Mouse (Mus musculus) liver, postnatal 0 days (tissue): Measurements from ENCODE around the gene Tbc1d1. TPM values are rescaled to one million over a fixed set of nuclear protein-coding genes. Genes with fewer than 3 reads are reported as not detected.

Experiments used
- ATAC-seq: fragments of 200-750 bp; cut with Nextera tagmentation; 2 replicates; pipeline ENCODE4 v1.8.0; 2017; ENCODE audit warnings: mild to moderate bottlenecking, moderate library complexity
- DNase-seq: peaks from one replicate; pipeline ENCODE4 v3.0.0-alpha.2; 2016
- H3K27ac ChIP-seq: fragments of 300-500 bp; sonication (generic); 2 replicates; pipeline ENCODE4 v1.5.1; 2014; ENCODE audit warnings: antibody characterized with exemption, moderate library complexity, mild to moderate bottlenecking, low read depth
- H3K27me3 ChIP-seq: fragments of 300-500 bp; sonication (generic); 2 replicates; pipeline ENCODE4 v1.6.1; 2014; ENCODE audit warnings: low read length, control low read depth, mixed read lengths; ENCODE audit not compliant: insufficient read depth
- H3K36me3 ChIP-seq: fragments of 300-500 bp; sonication (generic); replicated peaks from 2 replicates; pipeline ENCODE4 v1.6.1; 2014; ENCODE audit warnings: mild to moderate bottlenecking, control low read depth, low read length, moderate library complexity, mixed read lengths; ENCODE audit not compliant: insufficient read depth
- H3K4me1 ChIP-seq: fragments of 300-500 bp; sonication (generic); 2 replicates; pipeline ENCODE4 v1.6.1; 2014; ENCODE audit warnings: antibody characterized with exemption, mild to moderate bottlenecking, control low read depth; ENCODE audit not compliant: insufficient read depth
- H3K4me2 ChIP-seq: fragments of 300-500 bp; sonication (generic); 2 replicates; pipeline ENCODE4 v1.6.1; 2014; ENCODE audit warnings: low read depth, mild to moderate bottlenecking, low read length, moderate library complexity, mixed read lengths
- H3K4me3 ChIP-seq: fragments of 300-500 bp; sonication (generic); 2 replicates; pipeline ENCODE4 v1.5.1; 2014; ENCODE audit warnings: low read depth, low read length
- H3K9ac ChIP-seq: fragments of 300-500 bp; sonication (generic); replicated peaks from 2 replicates; pipeline ENCODE4 v1.6.1; 2014; ENCODE audit warnings: mild to moderate bottlenecking, moderate library complexity
- H3K9me3 ChIP-seq: fragments of 300-500 bp; sonication (generic); 2 replicates; pipeline ENCODE4 v1.6.1; 2016; ENCODE audit warnings: mild to moderate bottlenecking, control low read depth, low read length, mixed read lengths
- CTCF ChIP-seq: sonication (generic); IDR thresholded peaks from 2 replicates; pipeline ENCODE4 v1.5.1; 2016; ENCODE audit warnings: antibody characterized with exemption, low read depth
- EP300 ChIP-seq: IDR thresholded peaks from 2 replicates; pipeline ENCODE4 v1.6.1; 2016; ENCODE audit warnings: antibody characterized with exemption, low read depth, mild to moderate bottlenecking
- WGBS: fragments of 180-500 bp; shearing (Covaris S2); extraction: QIAGEN DNeasy Blood & Tissue Kit; methylation state at CpG from one replicate; pipeline ENCODE4 v1.1.7; 2014; ENCODE audit not compliant: insufficient replicate concordance; 5-methylcytosine and 5-hydroxymethylcytosine counted together
- polyA plus RNA-seq: library from polyadenylated mRNA; unstranded; fragments of >200 nt; fragmentation: Nextera tagmentation; extraction: Ambion mirVana; gene quantifications from 2 replicates; pipeline ENCODE4 v1.2.1, GENCODE M21; 2015

Gene Tbc1d1
- polyA plus RNA-seq, 1 experiment from 2014 or later = 5.0 TPM

DNA sequence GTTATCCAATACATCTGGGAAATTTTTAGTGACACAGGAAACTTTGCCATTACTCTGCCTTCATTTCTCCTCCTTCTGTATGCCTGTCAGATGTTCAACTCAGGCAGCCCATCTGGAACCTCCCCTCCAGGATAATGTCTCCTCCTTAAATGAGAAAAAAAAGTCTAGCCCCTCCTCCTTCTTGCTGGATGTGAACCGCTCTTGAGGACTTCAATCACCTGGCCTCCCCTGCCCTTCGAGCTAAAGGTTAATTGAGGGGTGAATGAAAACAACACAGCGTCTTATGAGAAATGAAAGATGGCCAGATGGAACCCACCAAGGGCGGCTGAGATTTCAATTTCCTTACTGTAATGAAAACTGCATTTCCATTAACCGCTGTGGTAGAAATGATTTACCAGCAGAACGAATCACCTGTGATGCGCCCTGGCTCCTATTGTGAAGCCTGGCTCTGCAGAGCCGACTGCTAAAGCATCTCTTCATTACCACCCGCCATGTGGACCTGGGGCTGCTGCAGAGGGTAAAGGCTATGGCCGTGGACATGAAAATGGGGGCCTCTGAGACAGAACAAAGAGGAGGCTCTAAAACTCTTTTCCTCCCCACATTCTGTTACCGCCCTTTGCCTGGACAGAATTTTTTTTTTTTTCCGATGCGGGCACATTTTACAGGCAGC lies 216.3 kb downstream of the Tbc1d1 start:
- H3K4me3 ChIP-seq = no peak overlapping the region
- TF ChIP-seq CTCF (no peak), EP300 (no peak)
- H3K4me2 ChIP-seq = no peak overlapping the region
- H3K36me3 ChIP-seq = no peaks in the 10 kb centered on the region
- peaks cover 8% of the 10 kb centered on the region for H3K4me1 ChIP-seq
- 86% methylated on average over 13 of the region's 13 CpGs for WGBS
- no peaks in the 10 kb centered on the region for H3K9me3 ChIP-seq
- no peak overlapping the region for H3K9ac ChIP-seq
- ATAC-seq (no peak), DNase-seq (no peak)
- H3K27ac ChIP-seq = no peak overlapping the region
- no peaks in the 10 kb centered on the region for H3K27me3 ChIP-seq

- Histone ChIP-seq H3K9ac (no peak overlapping the region), H3K27me3 (no peaks in the 10 kb centered on the region), H3K27ac (no peak overlapping the region), H3K9me3 (no peaks in the 10 kb centered on the region), H3K4me2 (no peak overlapping the region), H3K4me3 (no peak overlapping the region), H3K36me3 (no peaks in the 10 kb centered on the region), H3K4me1 (peaks cover 11% of the 10 kb centered on the region)
- TF ChIP-seq EP300 (no peak), CTCF (no peak)
- 75% methylated on average over 5 of the region's 5 CpGs for WGBS
- ATAC-seq (peak; percentile 62), DNase-seq (no peak)
Observed at GRCm38 (mm10) chr5:64373695-64374094, 217.6 kb downstream of the Tbc1d1 start.

- H3K4me3 ChIP-seq = no peak overlapping the region
- no peaks in the 10 kb centered on the region for H3K36me3 ChIP-seq
- TF ChIP-seq EP300 (no peak), CTCF (no peak)
- DNase-seq (no peak), ATAC-seq (no peak)
- peaks cover 20% of the 10 kb centered on the region for H3K4me1 ChIP-seq
- peak overlapping the region; percentile 67; the same call in 1 of the 2 replicates for H3K27ac ChIP-seq
- no peak overlapping the region for H3K9ac ChIP-seq
- 25% methylated on average over 3 of the region's 3 CpGs for WGBS
- H3K9me3 ChIP-seq = no peaks in the 10 kb centered on the region
- no peak overlapping the region for H3K4me2 ChIP-seq
- no peaks in the 10 kb centered on the region for H3K27me3 ChIP-seq
Observed at GRCm38 (mm10) chr5:64375851-64376250, 219.7 kb downstream of the Tbc1d1 start.

- Histone ChIP-seq H3K36me3 (no peaks in the 10 kb centered on the region), H3K4me1 (peaks cover 26% of the 10 kb centered on the region), H3K9me3 (no peaks in the 10 kb centered on the region), H3K27me3 (no peaks in the 10 kb centered on the region), H3K27ac (peak overlapping the region; percentile 67; the same call in 1 of the 2 replicates), H3K4me3 (no peak overlapping the region), H3K9ac (no peak overlapping the region), H3K4me2 (no peak overlapping the region)
- ATAC-seq (no peak), DNase-seq (no peak)
- WGBS = 51% methylated on average over 7 of the region's 7 CpGs
- no peak for TF ChIP-seq CTCF
- no peak for TF ChIP-seq EP300
Observed at GRCm38 (mm10) chr5:64376466-64376865, 220.4 kb downstream of the Tbc1d1 start.

DNA sequence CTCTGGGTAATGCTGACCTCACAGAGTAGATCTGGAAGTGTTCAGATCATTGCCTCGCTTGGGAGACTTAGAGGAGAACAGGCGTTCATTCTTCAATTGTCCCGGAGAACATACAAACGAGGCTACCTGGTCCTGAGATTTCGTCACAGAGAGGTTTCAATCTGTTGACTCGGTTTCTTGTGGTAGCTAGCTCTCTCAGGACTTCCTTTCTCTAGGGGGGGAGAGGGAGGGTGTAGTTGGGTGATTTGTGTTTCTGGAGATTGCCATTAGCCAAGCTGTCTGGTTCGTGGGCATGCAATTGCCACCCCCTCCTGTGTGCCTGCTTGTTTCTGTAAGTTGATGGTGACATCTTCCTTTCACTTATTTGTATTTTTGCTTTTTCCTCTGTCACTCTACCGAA lies 221.6 kb downstream of the Tbc1d1 start:
- ATAC-seq = no peak
- H3K4me2 ChIP-seq = no peak overlapping the region
- no peak for DNase-seq
- no peak for TF ChIP-seq EP300
- H3K9ac ChIP-seq = no peak overlapping the region
- peak overlapping the region; percentile 55 for H3K27ac ChIP-seq
- no peaks in the 10 kb centered on the region for H3K27me3 ChIP-seq
- 47% methylated on average over 8 of the region's 8 CpGs for WGBS
- peaks cover 31% of the 10 kb centered on the region for H3K4me1 ChIP-seq
- no peak overlapping the region for H3K4me3 ChIP-seq
- no peaks in the 10 kb centered on the region for H3K36me3 ChIP-seq
- H3K9me3 ChIP-seq = no peaks in the 10 kb centered on the region

- ATAC-seq (peak; percentile 58), DNase-seq (peak; percentile 39)
- no peaks in the 10 kb centered on the region for H3K27me3 ChIP-seq
- TF ChIP-seq EP300 (peak; percentile 54; the same call in 1 of the 2 replicates), CTCF (no peak)
- WGBS = 25% methylated on average over 13 of the region's 13 CpGs
- peak overlapping the region; percentile 82 for H3K27ac ChIP-seq
- H3K36me3 ChIP-seq = no peaks in the 10 kb centered on the region
- no peak overlapping the region for H3K4me2 ChIP-seq
- H3K9ac ChIP-seq = no peak overlapping the region
- peaks cover 33% of the 10 kb centered on the region for H3K4me1 ChIP-seq
- H3K9me3 ChIP-seq = no peaks in the 10 kb centered on the region
- H3K4me3 ChIP-seq = no peak overlapping the region
Observed at GRCm38 (mm10) chr5:64378591-64379275, 222.6 kb downstream of the Tbc1d1 start.
